Comparison of ENCODE assay signal across 24 mouse cellular contexts in genomic region chr11:19521721-19522120, GRCm38 (mm10).
DNase-seq lines count a peak whose midpoint lies in the region; ATAC-seq and TF ChIP-seq lines count a peak whose summit lies in the region.
"Had no signal": no experiment of that assay in that cellular context is flagged by ENCODE, and none has a peak within 500 bp of the region (broad histone marks: within the 10 kb centered on the region; RNA-seq: fewer than 3 reads in every experiment).

No protein-coding gene starts in this region.

- DNase-seq in cerebellum, postnatal 4 days (ENCODE audit: low spot score in 2 of 2): no peak
- peak; percentile 57 to 72 for DNase-seq in cerebellum, postnatal 14 days
- no peak for DNase-seq in cerebellum, adult 9-10 months
- DNase-seq in hindbrain, embryonic 10.5 days (ENCODE audit: low spot score): no peak
- DNase-seq in left cerebral cortex, postnatal 4 days: peak; percentile 45
- DNase-seq in left cerebral cortex, adult 2 months (ENCODE audit: extremely low spot score in 1 of 2, low spot score in 2 of 2): no peak
- DNase-seq: adrenal gland, adult 8-10 months; adrenal gland, postnatal 14 days; adrenal gland, postnatal 36 days; B cell, adult 2 months; cerebellum, adult 11 months; cerebellum, adult 8-10 months; forebrain, postnatal 0 days had no signal

- no peaks in the 10 kb centered on the region for H3K9me3 ChIP-seq in hindbrain, embryonic 10.5 days
- no peaks in the 10 kb centered on the region for H3K9me3 ChIP-seq in hindbrain, embryonic 12.5 days (replicated peaks)
- H3K9me3 ChIP-seq: embryonic facial prominence, embryonic 10.5 days; embryonic facial prominence, embryonic 12.5 days; forebrain, embryonic 13.5 days; forebrain, embryonic 15.5 days; G1E had no signal

- 94% methylated on average over 3 of the region's 3 CpGs for WGBS in hindbrain, embryonic 10.5 days
- WGBS in hindbrain, embryonic 12.5 days: 87% methylated on average over 3 of the region's 3 CpGs

- TF ChIP-seq CTCF in left cerebral cortex, adult 2 months (IDR thresholded peaks at IDR 0.05): no peak

- H3K36me3 ChIP-seq in hindbrain, embryonic 10.5 days: no peaks in the 10 kb centered on the region
- H3K36me3 ChIP-seq in hindbrain, embryonic 12.5 days: no peaks in the 10 kb centered on the region
- H3K36me3 ChIP-seq: embryonic facial prominence, embryonic 10.5 days; embryonic facial prominence, embryonic 12.5 days; forebrain, embryonic 15.5 days; G1E had no signal

- peaks cover 4% of the 10 kb centered on the region for H3K27me3 ChIP-seq in hindbrain, embryonic 10.5 days (ENCODE audit: insufficient read depth, poor library complexity, severe bottlenecking)
- H3K27me3 ChIP-seq in hindbrain, embryonic 12.5 days: no peaks in the 10 kb centered on the region
- H3K27me3 ChIP-seq: CH12.LX; embryonic facial prominence, embryonic 12.5 days; forebrain, embryonic 15.5 days had no signal

- 0 out of 2 replicates have a peak overlapping the region, but pooled peaks have one; percentile 5 for H3K27ac ChIP-seq in hindbrain, embryonic 10.5 days
- no peak overlapping the region for H3K27ac ChIP-seq in hindbrain, embryonic 12.5 days
- H3K27ac ChIP-seq in left cerebral cortex, adult 2 months: no peak overlapping the region
- H3K27ac ChIP-seq: embryonic facial prominence, embryonic 10.5 days; embryonic facial prominence, embryonic 12.5 days; forebrain, embryonic 13.5 days; forebrain, embryonic 15.5 days had no signal

- H3K4me3 ChIP-seq in hindbrain, embryonic 10.5 days: no peak overlapping the region
- no peak overlapping the region for H3K4me3 ChIP-seq in hindbrain, embryonic 12.5 days
- H3K4me3 ChIP-seq in left cerebral cortex, adult 2 months: no peak overlapping the region
- H3K4me3 ChIP-seq: embryonic facial prominence, embryonic 10.5 days; embryonic facial prominence, embryonic 12.5 days; forebrain, embryonic 13.5 days; forebrain, embryonic 15.5 days had no signal

- peaks cover 28% of the 10 kb centered on the region for H3K4me1 ChIP-seq in hindbrain, embryonic 10.5 days (replicated peaks)
- H3K4me1 ChIP-seq in hindbrain, embryonic 12.5 days: peaks cover 8% of the 10 kb centered on the region
- H3K4me1 ChIP-seq: embryonic facial prominence, embryonic 10.5 days; embryonic facial prominence, embryonic 12.5 days; forebrain, embryonic 15.5 days had no signal

- intact Hi-C loops in left cerebral cortex, postnatal 4 days (cut with DNase I): no loop called here
- intact Hi-C loops in left cerebral cortex, adult 2 months (cut with DNase I): loop anchor here (5.0 kb wide), 1 partner anchor 644 kb away; no protein-coding TSS in a partner anchor

- peak; percentile 61 for ATAC-seq in cerebellum, adult (ENCODE audit: insufficient number of reproducible peaks, low FRiP score, low TSS enrichment)
- ATAC-seq in hindbrain, embryonic 12.5 days (ENCODE audit: low FRiP score): no peak
- ATAC-seq: activated CD4-positive, CD25-positive, alpha-beta regulatory T cell, adult 4 months; CD4-positive, CD25-positive, alpha-beta regulatory T cell, adult 4 months; forebrain, embryonic 13.5 days; forebrain, embryonic 15.5 days; forebrain, postnatal 0 days; Patski had no signal

- no peak overlapping the region for H3K9ac ChIP-seq in hindbrain, embryonic 12.5 days
- H3K9ac ChIP-seq: embryonic facial prominence, embryonic 12.5 days; forebrain, embryonic 13.5 days; forebrain, embryonic 15.5 days; forebrain, postnatal 0 days had no signal

- H3K4me2 ChIP-seq in hindbrain, embryonic 12.5 days (replicated peaks): no peak overlapping the region
- H3K4me2 ChIP-seq: embryonic facial prominence, embryonic 12.5 days; forebrain, embryonic 13.5 days; forebrain, embryonic 15.5 days had no signal

Comparison
In these comparisons a context has a peak if more than half of its experiments do, and no peak if none do; other contexts are left out.
1. DNase-seq: peak in cerebellum, postnatal 14 days (2 of 2) and left cerebral cortex, postnatal 4 days (single experiment); none in cerebellum, postnatal 4 days (0 of 2), cerebellum, adult 9-10 months (single experiment), hindbrain, embryonic 10.5 days (single experiment) and left cerebral cortex, adult 2 months (0 of 2).